Mouse (Mus musculus) lung, postnatal 0 days (tissue): Measurements from ENCODE around the gene Arhgap10. TPM values are rescaled to one million over a fixed set of nuclear protein-coding genes. Genes with fewer than 3 reads are reported as not detected.

Source experiments
- ATAC-seq: fragments of 200-750 bp; cut with Nextera tagmentation; 2 replicates; pipeline ENCODE4 v1.8.0; 2017; ENCODE audit warnings: moderate library complexity
- DNase-seq: peaks from one replicate; pipeline ENCODE4 v3.0.0-alpha.2; 2016; ENCODE audit warnings: low spot score
- H3K27ac ChIP-seq: fragments of 300-500 bp; sonication (generic); 2 replicates; pipeline ENCODE4 v1.5.1; 2014; ENCODE audit warnings: antibody characterized with exemption, mild to moderate bottlenecking, low read length, mixed read lengths
- H3K27me3 ChIP-seq: fragments of 300-500 bp; sonication (generic); replicated peaks from 2 replicates; pipeline ENCODE4 v1.6.1; 2014; ENCODE audit warnings: low read length, mixed read lengths; ENCODE audit not compliant: insufficient read depth
- H3K36me3 ChIP-seq: fragments of 300-500 bp; sonication (generic); 2 replicates; pipeline ENCODE4 v1.6.1; 2014; ENCODE audit warnings: low read length, mixed read lengths; ENCODE audit not compliant: insufficient read depth
- H3K4me1 ChIP-seq: fragments of 300-500 bp; sonication (generic); 2 replicates; pipeline ENCODE4 v1.6.1; 2014; ENCODE audit warnings: antibody characterized with exemption, low read depth, low read length, mixed read lengths; ENCODE audit not compliant: insufficient read depth
- H3K4me2 ChIP-seq: fragments of 300-500 bp; sonication (generic); replicated peaks from 2 replicates; pipeline ENCODE4 v1.6.1; 2014; ENCODE audit warnings: low read depth, mild to moderate bottlenecking, low read length, moderate library complexity, mixed read lengths
- H3K4me3 ChIP-seq: fragments of 300-500 bp; sonication (generic); 2 replicates; pipeline ENCODE4 v1.5.1; 2014; ENCODE audit warnings: low read depth, low read length
- H3K9ac ChIP-seq: fragments of 300-500 bp; sonication (generic); replicated peaks from 2 replicates; pipeline ENCODE4 v1.6.1; 2014; ENCODE audit warnings: low read depth, mild to moderate bottlenecking
- H3K9me3 ChIP-seq: fragments of 300-500 bp; sonication (generic); 2 replicates; pipeline ENCODE4 v1.6.1; 2016; ENCODE audit warnings: low read length, mixed read lengths
- CTCF ChIP-seq: IDR thresholded peaks from 2 replicates; pipeline ENCODE4 v1.5.1; 2016; ENCODE audit warnings: antibody characterized with exemption, mild to moderate bottlenecking
- EP300 ChIP-seq: IDR thresholded peaks from 2 replicates; pipeline ENCODE4 v1.6.1; 2016; ENCODE audit warnings: antibody characterized with exemption, mild to moderate bottlenecking, control low read depth
- WGBS: fragments of 180-500 bp; shearing (Covaris S2); extraction: QIAGEN DNeasy Blood & Tissue Kit; methylation state at CpG from one replicate; pipeline ENCODE4 v1.1.7; 2014; 5-methylcytosine and 5-hydroxymethylcytosine counted together
- polyA plus RNA-seq: library from polyadenylated mRNA; unstranded; fragments of >200 nt; fragmentation: Nextera tagmentation; extraction: Ambion mirVana; gene quantifications from 2 replicates; pipeline ENCODE4 v1.2.1, GENCODE M21; 2015

The Arhgap10 gene
- 14.9 and 15.9 TPM in 2 replicates for polyA plus RNA-seq

- no peaks in the 10 kb centered on the region for H3K9me3 ChIP-seq
- under 1% methylated on average over 50 of the region's 95 CpGs for WGBS
- peak within 1 kb of the TSS; percentile 60 for H3K9ac ChIP-seq
- peak within 1 kb of the TSS; percentile 74 for H3K4me3 ChIP-seq
- H3K27me3 ChIP-seq, result no peaks in the 10 kb centered on the region
- H3K36me3 ChIP-seq, result no peaks in the 10 kb centered on the region
- peak within 1 kb of the TSS; percentile 85 for H3K27ac ChIP-seq
- no peak for TF ChIP-seq EP300
- TF ChIP-seq CTCF, result 0 out of 2 replicates have a peak, but pooled peaks have one; percentile 7
- H3K4me2 ChIP-seq, result peak within 1 kb of the TSS; percentile 84
- H3K4me1 ChIP-seq, result no peaks in the 10 kb centered on the region
- DNase-seq (peak; percentile 94), ATAC-seq (peak; percentile 95)
Observed at GRCm38 (mm10) chr8:77517301-77518200, at the start of gene Arhgap10. TSS of gene Arhgap10 (minus strand) at chr8:77517953.

GRCm38 (mm10) chr8:77561441-77561840 lies 43.7 kb upstream of the Arhgap10 start:
- Histone ChIP-seq H3K4me2 (no peak overlapping the region), H3K4me3 (no peak overlapping the region), H3K36me3 (peaks cover 35% of the 10 kb centered on the region; the same call in 1 of the 2 replicates), H3K27me3 (no peaks in the 10 kb centered on the region), H3K9ac (no peak overlapping the region), H3K4me1 (no peaks in the 10 kb centered on the region), H3K9me3 (no peaks in the 10 kb centered on the region), H3K27ac (no peak overlapping the region)
- TF ChIP-seq CTCF (no peak), EP300 (no peak)
- no peak for ATAC-seq
- DNase-seq, result no peak
- WGBS, result 64% methylated on average over 3 of the region's 3 CpGs

DNA sequence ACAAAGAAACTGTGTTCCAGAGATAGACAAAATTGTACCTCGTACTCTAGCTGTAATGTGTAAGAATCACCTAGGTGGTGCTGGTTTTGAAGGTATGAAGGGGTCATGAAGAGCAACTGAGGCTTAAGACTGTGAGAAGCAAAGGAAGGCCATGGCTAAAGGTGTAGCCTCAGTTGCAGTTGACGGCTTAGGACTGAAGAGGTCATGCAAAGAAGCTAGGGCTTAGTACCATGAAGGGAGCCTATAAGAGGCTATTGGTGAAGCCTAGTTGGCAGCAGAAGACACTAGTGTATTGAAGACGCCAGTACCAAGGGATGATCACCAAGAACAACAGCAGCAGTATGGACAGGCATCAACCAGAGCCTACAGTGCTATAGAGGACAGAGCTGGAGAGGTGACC lies 34.7 kb upstream of the Arhgap10 start:
- 98% methylated on average over 3 of the region's 3 CpGs for WGBS
- DNase-seq (no peak), ATAC-seq (no peak)
- no peak for TF ChIP-seq EP300
- no peak for TF ChIP-seq CTCF
- H3K4me3 ChIP-seq, result no peak overlapping the region
- no peak overlapping the region for H3K9ac ChIP-seq
- no peaks in the 10 kb centered on the region for H3K4me1 ChIP-seq
- no peaks in the 10 kb centered on the region; the same call in 1 of the 2 replicates for H3K9me3 ChIP-seq
- H3K27ac ChIP-seq, result no peak overlapping the region
- peaks cover 15% of the 10 kb centered on the region; the same call in 1 of the 2 replicates for H3K36me3 ChIP-seq
- no peaks in the 10 kb centered on the region for H3K27me3 ChIP-seq
- H3K4me2 ChIP-seq, result no peak overlapping the region

DNA sequence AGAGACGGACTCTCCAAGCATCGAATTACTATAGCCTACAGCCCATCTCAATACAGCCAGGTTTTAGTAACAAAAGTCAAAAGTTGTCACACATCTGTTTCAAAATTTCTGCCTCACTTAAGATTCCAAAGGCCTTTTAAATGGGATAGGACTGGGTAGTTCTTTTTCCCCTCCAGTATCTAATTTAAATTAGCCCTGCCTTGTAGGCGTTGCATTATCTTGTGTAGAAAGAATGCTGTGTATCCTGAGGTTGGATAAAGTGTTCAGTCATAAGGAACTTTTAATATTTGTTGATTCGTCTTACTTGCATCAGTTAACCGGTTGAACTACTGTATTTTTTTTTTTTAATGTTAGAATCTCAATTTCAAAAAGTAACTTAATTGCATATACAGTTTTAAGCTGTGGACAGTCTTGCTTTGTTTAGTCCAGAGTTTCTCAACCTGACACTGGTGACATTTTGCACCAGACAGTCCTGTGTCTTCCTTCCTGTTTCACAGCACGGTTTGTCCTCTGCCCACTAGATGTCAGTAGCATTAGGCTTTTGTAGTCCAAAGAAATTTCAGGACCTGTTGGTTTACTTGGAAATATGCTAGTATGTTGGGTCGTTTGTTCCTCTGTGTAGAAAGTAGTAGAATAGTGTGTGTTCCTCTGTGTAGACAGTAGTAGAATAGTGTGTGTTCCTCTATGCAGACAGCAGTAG lies 32.3 kb upstream of the Arhgap10 start:
- Histone ChIP-seq H3K36me3 (0 out of 2 replicates have a peak, but pooled peaks cover 3% of the 10 kb centered on the region), H3K4me1 (no peaks in the 10 kb centered on the region), H3K27me3 (no peaks in the 10 kb centered on the region), H3K4me2 (peak overlapping the region; percentile 59), H3K27ac (peak overlapping the region; percentile 87; the same call in 1 of the 2 replicates), H3K4me3 (peak overlapping the region; percentile 63), H3K9me3 (no peaks in the 10 kb centered on the region; the same call in 1 of the 2 replicates), H3K9ac (peak overlapping the region; percentile 70; the same call in 1 of the 2 replicates)
- TF ChIP-seq EP300, result no peak
- TF ChIP-seq CTCF, result peak; percentile 80
- DNase-seq, result peak; percentile 80
- 0 out of 2 replicates have a peak, but pooled peaks have one; percentile 17 for ATAC-seq
- 11% methylated on average over 7 of the region's 7 CpGs for WGBS

DNA sequence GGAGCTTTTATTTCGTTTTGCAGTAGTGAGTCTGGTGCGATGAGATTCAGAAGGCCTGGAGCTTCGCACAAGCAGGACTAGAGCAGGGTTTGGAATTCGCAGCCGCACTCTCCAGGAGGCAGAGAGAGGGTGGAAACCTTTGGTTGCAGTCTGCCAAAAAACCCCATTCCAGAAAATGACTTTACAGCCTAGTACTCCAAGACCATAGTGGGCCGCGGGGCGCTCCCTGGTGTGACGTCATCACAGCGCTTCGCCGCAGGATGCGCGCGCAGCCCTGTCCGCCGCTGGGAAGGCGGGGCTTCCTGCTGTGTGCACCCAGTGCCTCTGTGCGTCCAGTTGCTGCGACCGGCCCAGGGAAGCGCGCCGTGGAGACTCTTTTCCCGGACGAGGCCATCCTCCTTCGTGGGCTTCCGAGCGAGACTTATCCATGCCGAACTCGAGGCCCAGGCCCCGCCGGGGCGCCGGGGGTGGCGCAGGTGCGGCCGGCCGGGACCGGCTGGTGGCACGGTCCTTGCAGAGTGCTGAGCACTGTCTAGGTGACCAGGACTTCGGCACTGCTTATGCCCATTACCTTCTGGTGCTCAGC lies 31.5 kb upstream of the Arhgap10 start, which contains the start of gene Prmt9:
Gene Prmt9 (plus strand): TSS at position 277 of the 586 bp plus-strand sequence.
- DNase-seq, result peak; percentile 96
- H3K9me3 ChIP-seq, result no peaks in the 10 kb centered on the region; the same call in 1 of the 2 replicates
- H3K4me1 ChIP-seq, result no peaks in the 10 kb centered on the region
- WGBS, result 4% methylated on average over 42 of the region's 42 CpGs
- peak within 1 kb of the TSS; percentile 87 for H3K27ac ChIP-seq
- no peaks in the 10 kb centered on the region for H3K27me3 ChIP-seq
- H3K4me3 ChIP-seq, result peak within 1 kb of the TSS; percentile 63
- TF ChIP-seq CTCF (no peak), EP300 (no peak)
- peak; percentile 97 for ATAC-seq
- peak within 1 kb of the TSS; percentile 59 for H3K4me2 ChIP-seq
- 0 out of 2 replicates have a peak, but pooled peaks cover 3% of the 10 kb centered on the region for H3K36me3 ChIP-seq
- H3K9ac ChIP-seq, result peak within 1 kb of the TSS; percentile 70
